Mouse (Mus musculus): ENCODE data around the gene Tssk2.

Tssk2 gene

GRCm38 (mm10) chr16:17898462-17898861 lies at the start of gene Tssk2, which contains the start of gene Dgcr2:
Gene Tssk2 (plus strand): TSS chr16:17898637.
Gene Dgcr2 (minus strand): TSS chr16:17898562.
- no peak for DNase-seq

DNA sequence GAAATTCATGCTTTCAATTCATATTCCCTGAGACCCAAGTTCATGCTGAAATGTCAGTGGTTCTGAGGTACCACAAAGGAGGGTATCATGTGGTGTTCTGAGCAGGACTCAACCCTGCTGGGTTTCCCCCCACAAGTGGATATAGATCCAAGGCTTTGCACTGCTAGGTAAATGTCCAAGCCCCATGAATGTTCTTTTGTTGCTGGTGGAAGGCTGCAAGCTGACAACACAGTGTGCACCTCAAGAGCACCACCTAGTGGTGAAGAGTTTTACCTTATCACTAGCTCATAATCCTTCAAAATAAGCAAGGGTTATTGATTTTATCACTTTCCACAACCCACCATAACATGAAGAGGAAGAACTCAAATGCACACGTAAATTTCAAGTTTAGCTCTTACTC lies 49.5 kb upstream of the Tssk2 start:
- DNase-seq = peak; percentile 18

- no peak for DNase-seq
Measured at GRCm38 (mm10) chr16:17849486-17849885, 49.0 kb upstream of the Tssk2 start.

GRCm38 (mm10) chr16:17851331-17851730 lies 47.1 kb upstream of the Tssk2 start:
- DNase-seq = no peak

DNA sequence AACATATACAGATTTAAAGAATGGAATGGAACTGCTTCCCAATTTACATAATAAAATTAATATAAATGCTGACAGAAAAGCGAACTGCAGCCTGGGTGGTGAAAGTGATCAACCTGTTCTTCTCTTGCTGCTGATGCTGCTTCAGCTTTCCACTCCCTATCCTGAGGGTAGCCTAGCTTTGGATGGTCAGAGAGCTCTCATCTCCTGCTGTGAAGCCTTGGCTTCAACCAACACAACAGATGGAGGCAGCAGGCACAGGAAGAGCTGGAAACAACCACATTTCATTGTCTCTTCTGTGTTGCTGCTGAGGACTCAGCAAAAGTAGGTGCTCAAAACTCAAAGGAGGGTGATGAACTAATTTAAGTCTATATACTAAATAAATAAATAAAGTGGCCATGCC lies 46.6 kb upstream of the Tssk2 start:
- no peak for DNase-seq

- DNase-seq = no peak
Measured at GRCm38 (mm10) chr16:17853263-17853662, 45.2 kb upstream of the Tssk2 start.

DNA sequence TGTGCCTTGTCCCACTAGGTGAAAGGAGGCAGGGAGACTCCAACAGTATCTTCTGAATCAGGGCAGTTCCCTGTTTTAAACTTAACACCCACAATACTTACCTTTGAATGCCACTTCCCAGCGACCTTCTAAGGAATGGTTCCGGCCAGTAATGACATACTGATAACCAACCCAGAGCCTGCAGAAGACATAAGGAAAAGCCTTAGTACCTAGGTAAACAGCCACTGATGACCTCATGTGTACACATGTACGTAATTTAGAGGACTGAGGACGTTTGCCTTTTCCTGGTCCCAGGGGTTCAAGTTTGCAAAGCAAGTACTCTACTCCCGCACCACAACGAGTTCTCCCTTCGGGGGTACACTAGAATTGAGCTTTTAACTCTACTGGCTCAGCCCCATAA lies 41.3 kb upstream of the Tssk2 start:
- DNase-seq = no peak

GRCm38 (mm10) chr16:17858592-17858991 lies 39.8 kb upstream of the Tssk2 start:
- peak; percentile 29 for DNase-seq

DNA sequence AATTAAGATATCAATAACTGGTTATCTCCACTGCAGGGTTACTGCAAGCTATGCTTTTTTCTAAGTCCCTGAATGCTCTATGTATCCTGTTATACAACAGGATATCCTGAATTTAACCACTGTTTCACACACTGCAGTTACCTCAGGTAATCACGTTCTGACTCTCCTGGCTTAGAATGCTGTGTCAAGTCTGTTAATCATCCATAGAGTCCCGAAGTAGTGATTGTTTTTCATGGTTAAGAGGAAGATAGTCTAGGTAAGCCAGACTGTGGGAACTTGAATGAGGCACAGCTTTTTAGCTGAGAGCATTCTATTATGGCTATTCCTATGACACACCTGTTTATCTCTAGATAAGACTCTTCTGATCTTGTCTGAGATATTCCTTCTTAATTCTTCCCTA lies 33.1 kb upstream of the Tssk2 start:
- DNase-seq = no peak

DNA sequence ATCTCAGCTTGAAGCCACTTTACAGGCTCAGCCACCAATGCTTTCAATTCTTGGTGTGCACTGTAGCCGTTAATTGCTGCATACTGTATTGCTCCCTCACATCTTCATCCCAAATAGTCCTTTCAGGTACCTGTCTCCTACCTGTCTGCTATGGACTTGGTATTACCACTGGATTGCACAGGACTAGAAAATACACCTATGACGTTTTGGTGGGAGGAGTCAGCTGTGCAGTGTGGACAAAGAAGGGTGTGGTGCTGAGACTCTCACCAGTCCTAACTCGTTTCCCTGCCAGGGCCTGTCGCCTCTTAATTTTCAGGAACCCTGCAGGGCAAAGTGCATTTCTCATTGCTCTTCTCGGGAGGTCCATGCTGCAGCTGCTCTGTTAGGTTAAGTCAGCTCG lies 32.7 kb upstream of the Tssk2 start:
- DNase-seq = peak; percentile 25

DNA sequence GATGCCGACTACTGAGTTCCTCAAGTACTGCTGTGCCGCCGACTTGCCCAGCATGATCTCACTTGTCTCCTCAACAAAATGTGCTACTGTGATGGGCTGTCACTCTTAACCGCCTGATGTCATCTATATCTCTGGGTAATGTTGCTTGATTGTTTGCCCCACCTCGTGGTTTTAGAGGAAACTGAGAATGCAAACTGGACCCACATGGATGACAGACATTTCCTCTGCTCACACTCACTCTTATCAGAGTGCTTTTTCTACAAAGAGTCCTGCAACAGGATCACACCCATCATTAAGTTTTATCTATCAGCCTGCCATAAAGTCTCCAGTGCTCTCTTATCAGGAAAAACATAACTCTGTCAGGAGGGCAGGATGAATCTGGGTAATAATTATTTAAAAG lies 27.2 kb upstream of the Tssk2 start:
- DNase-seq = no peak

DNA sequence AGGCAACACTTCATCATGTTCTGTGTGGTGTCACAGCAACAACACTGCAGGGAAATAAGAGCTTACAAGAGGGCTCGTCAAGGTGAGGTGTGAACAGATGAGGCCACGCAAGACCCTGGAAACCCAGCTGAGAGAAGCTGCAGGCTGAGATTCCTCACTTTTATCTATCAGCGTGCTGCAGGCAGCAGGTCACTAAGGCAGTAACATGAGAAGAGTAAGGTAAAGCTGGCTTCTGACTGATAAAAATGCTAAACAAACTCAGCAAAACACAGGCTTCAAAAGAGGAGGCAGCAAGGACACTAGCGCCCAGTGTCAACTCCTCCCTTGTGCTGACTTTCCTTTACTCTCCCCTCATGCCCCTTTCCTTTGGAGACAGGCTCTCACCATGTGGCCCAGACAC lies 25.4 kb upstream of the Tssk2 start:
- no peak for DNase-seq

- no peak for DNase-seq
Measured at GRCm38 (mm10) chr16:17875174-17875573, 23.3 kb upstream of the Tssk2 start.

DNA sequence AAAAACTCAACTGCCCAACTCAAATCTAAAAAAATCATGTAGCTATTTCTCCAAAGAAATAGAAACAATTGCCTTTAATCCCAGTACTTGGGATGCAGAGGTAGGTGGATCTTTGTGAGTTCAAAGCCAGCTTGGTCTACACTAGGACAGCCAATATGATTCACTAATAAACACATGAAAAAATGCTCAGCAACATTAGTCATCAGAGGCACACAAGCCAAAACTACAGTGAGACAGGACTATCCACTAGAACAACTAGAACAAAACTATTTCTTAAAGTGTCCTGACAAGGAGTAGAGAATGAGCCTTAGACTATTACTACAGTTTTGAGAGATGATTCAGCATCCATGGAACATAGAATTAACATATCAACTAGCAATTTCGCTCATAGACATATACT lies 22.3 kb upstream of the Tssk2 start:
- DNase-seq = no peak

- DNase-seq = no peak
Measured at GRCm38 (mm10) chr16:17879571-17879970, 18.9 kb upstream of the Tssk2 start.

- no peak for DNase-seq
Measured at GRCm38 (mm10) chr16:17882196-17882595, 16.2 kb upstream of the Tssk2 start.

GRCm38 (mm10) chr16:17884116-17884515 lies 14.3 kb upstream of the Tssk2 start:
- DNase-seq = no peak

- DNase-seq = no peak
Measured at GRCm38 (mm10) chr16:17889689-17890341, 8.6 kb upstream of the Tssk2 start.

DNA sequence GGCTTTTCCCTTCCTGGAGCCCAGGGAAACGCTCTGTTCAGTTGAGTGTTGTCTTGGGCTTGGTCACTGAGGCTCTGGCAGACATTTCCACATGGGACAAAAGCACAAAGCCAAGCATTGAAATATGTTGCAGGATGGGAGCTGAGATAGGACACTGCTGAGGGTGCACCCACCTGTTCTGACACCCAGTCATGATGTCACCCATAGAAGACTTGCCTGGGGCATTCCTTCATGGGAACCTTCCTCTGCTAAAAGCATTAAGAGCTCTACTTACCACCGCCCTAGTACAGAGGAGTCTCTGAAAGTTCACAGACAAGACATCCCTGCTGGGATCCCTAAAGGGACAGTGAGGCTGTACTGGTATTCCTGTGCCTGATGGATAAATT lies 8.1 kb upstream of the Tssk2 start:
- DNase-seq = no peak

DNA sequence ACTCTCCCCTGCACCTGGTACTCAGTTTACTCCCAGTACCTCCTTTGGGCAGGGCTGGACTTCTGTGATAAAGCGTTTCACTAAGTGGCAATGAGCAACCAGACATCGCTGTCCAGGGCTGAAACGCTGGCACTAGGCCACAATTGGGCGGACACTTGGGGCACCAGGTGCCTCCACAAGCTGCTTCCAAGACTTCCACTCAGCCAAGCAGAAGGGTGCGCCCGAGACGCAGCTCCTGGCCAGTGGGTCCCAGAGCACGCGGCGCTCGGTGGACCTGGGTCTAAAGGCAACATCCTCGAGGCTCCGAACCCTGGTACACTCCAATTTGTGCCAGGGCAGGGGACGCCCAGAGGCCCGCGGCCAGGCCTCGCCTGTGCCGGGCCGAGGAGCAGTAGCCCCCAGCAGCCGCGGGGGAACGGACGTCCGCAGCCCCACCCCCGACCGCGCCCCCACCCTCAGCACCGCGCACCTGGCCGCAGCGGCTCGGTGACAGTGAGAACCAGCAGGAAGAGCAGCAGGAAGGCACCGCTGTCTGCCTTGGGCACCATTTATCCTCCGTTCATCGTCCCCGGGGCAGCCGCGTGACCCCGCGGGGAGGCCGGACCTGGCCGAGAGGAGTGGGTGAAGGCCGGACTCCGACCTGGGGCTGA lies 7.4 kb upstream of the Tssk2 start:
- DNase-seq = peak; percentile 87

DNA sequence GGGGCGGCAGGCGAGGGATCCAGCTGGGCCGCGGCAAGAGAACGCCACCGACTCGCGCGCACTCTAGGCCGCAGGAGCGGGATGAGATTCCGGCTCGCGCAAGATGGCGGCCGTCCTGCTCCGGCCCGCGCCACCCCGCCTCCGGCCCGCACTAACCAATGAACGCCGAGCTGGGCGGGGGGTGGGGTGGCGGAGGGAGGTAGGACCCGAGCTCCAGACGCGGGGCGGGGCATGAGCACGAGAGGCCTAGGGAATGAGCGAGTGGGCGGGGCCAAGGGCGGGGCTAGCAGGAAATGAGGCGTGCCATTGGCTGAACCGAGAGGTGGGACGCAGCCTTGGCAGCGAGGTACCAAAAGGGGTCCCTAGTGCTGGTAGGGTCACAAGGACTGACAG lies 6.9 kb upstream of the Tssk2 start, which contains the start of gene Gm20518:
Gm20518 (minus strand) TSS at position 105 of the 393 bp plus-strand sequence.
- peak; percentile 99 for DNase-seq

GRCm38 (mm10) chr16:17892606-17893005 lies 5.8 kb upstream of the Tssk2 start:
- DNase-seq = peak; percentile 84

DNA sequence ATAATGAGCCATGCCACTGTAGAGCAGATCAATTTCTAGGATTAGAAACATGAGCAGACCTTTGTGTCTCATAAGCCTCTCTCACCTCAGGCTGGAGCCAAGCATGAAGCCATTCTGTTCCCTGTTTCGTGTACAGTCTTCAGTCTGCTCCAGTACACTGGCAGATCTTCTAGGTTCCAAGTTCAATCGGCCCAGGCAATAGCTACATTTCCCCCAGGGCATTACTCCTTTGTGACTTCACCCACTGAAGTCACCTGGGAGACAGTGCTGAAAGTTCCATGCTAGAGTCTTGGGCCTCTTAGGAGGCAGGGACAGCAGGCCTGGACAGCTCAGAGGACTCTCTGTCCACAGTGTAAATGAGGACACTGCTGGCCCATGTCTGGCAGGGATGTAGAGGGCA lies 4.5 kb upstream of the Tssk2 start, which contains the start of gene Tssk1:
Tssk1 (plus strand) TSS at position 301 of the 400 bp plus-strand sequence.
- no peak for DNase-seq

DNA sequence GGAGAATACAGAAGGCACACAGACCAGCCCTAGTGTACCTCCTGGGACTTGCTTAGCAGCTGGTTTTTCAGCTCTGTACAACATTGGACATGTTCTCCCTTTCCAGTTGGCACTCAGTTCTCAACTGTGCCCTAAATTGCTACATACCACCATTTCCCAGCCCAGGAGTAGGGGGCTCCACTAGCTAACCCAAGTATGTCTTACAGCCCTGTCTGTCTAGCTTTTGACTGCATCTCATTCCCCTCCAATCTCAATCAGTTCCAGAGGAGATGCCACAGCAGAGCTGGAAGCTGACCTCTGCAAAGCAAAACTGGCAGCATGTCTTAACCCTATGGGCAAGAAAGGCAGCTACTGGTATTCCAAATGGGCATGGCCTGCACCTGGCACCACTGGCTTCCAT lies 2.3 kb upstream of the Tssk2 start:
- no peak for DNase-seq

All from kidney, adult 18-20 months (tissue).